Comparison of ENCODE assay signal across 27 mouse cellular contexts in the genomic region with DNA sequence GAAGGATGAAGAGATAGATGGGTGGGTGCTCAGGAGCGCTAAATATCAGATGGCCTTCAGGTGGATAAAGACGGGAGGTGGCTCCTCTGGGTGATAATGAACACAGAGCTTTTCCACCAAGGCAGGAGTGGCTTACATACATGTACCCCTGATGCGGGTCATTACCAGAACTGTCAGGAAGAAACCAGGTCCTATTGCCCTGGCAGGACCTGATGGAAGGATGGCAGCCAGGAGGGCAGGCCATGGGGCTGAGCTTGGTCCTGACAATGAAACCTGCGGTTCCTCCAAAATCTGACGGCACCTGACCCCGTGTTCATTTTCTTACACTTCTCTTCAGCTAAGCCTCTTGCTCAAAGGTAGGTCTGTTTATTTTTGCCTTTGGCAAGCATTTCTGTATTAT. TPM values are rescaled to one million over a fixed set of nuclear protein-coding genes. Genes with fewer than 3 reads are reported as not detected.
A peak's percentile ranks its signal among the peaks of the same experiment; 100 is the strongest.
DNase-seq lines count a peak whose midpoint lies in the region; ATAC-seq and TF ChIP-seq lines count a peak whose summit lies in the region.
"Had no signal": no experiment of that assay in that cellular context is flagged by ENCODE, and none has a peak within 500 bp of the region (broad histone marks: within the 10 kb centered on the region; RNA-seq: fewer than 3 reads in every experiment).

No protein-coding gene starts in this region.

- DNase-seq in liver, embryonic 11.5 days (ENCODE audit: low spot score) = no peak
- no peak for DNase-seq in liver
- DNase-seq in c-Kit-positive CD71-positive TER-119-positive erythroid progenitor cells, embryonic 14.5 days (ENCODE audit: low spot score) = peak; percentile 12
- no peak for DNase-seq in liver, embryonic 14.5 days (ENCODE audit: low read depth in 3 of 3, low spot score in 3 of 3)
- DNase-seq in cerebellum, adult 11 months = no peak
- DNase-seq in embryo, embryonic 9.5 days (ENCODE audit: extremely low spot score) = no peak
- DNase-seq in kidney, adult 11 months = no peak
- DNase-seq: adrenal gland, adult 2 months; adrenal gland, postnatal 36 days; cerebellum, adult 9-11 months; gastrocnemius, postnatal 14 days; heart, adult 18-20 months; heart, postnatal 4 days; kidney, adult 18-20 months; kidney, postnatal 36 days; lung, postnatal 14 days had no signal

- ATAC-seq in liver, embryonic 11.5 days (replicated peaks; ENCODE audit: low FRiP score) = 0 out of 2 replicates have a peak, but pooled peaks have one; percentile 3
- no peak for ATAC-seq in liver, embryonic 14.5 days (ENCODE audit: insufficient read depth)
- ATAC-seq: forebrain, embryonic 14.5 days had no signal

- no peaks in the 10 kb centered on the region for H3K79me2 ChIP-seq in myocyte (ENCODE audit: control insufficient read depth, insufficient read depth)

- no peak overlapping the region for H3K4me3 ChIP-seq in liver, embryonic 11.5 days (ENCODE audit: low read depth, low read length)
- H3K4me3 ChIP-seq in liver, embryonic 14.5 days (ENCODE audit: insufficient read depth in 1 of 2, low read depth in 2 of 2, low read length in 2 of 2) = no peak overlapping the region
- no peak overlapping the region for H3K4me3 ChIP-seq in myocyte
- H3K4me3 ChIP-seq: hindbrain, embryonic 15.5 days; kidney, embryonic 15.5 days; layer of hippocampus, adult 2 months; limb, embryonic 10.5 days; limb, embryonic 15.5 days; midbrain, embryonic 12.5 days; neural tube, embryonic 13.5 days had no signal

- TF ChIP-seq CTCF in liver, embryonic 14.5 days (IDR thresholded peaks at IDR 0.05; ENCODE audit: low read depth) = no peak

- no peak overlapping the region for H3ac ChIP-seq in myocyte (ENCODE audit: control insufficient read depth, insufficient read length)

- no peaks in the 10 kb centered on the region for H3K9me3 ChIP-seq in liver, embryonic 11.5 days (ENCODE audit: control insufficient read depth, low read length)
- H3K9me3 ChIP-seq in liver, embryonic 14.5 days (ENCODE audit: control insufficient read depth, low read length) = no peaks in the 10 kb centered on the region
- H3K9me3 ChIP-seq: hindbrain, embryonic 15.5 days; kidney, embryonic 15.5 days; limb, embryonic 10.5 days; limb, embryonic 15.5 days; midbrain, embryonic 12.5 days; neural tube, embryonic 13.5 days had no signal

- WGBS in liver, embryonic 11.5 days = 58% methylated on average over 6 of the region's 6 CpGs
- WGBS in liver, embryonic 14.5 days (ENCODE audit: insufficient replicate concordance) = 53% methylated on average over 6 of the region's 6 CpGs

- H3K27me3 ChIP-seq in liver, embryonic 11.5 days (replicated peaks; ENCODE audit: control insufficient read depth, insufficient read depth, low read length) = no peaks in the 10 kb centered on the region
- no peaks in the 10 kb centered on the region for H3K27me3 ChIP-seq in liver, embryonic 14.5 days (ENCODE audit: control insufficient read depth, insufficient read depth, low read length)
- no peaks in the 10 kb centered on the region for H3K27me3 ChIP-seq in myocyte (ENCODE audit: control insufficient read depth, insufficient read depth, insufficient read length)
- H3K27me3 ChIP-seq: hindbrain, embryonic 15.5 days; kidney, embryonic 15.5 days; limb, embryonic 15.5 days; midbrain, embryonic 12.5 days; neural tube, embryonic 13.5 days had no signal

- H3K36me3 ChIP-seq in liver, embryonic 11.5 days (ENCODE audit: control insufficient read depth, insufficient read depth, low read length) = no peaks in the 10 kb centered on the region
- H3K36me3 ChIP-seq in liver, embryonic 14.5 days (replicated peaks; ENCODE audit: control insufficient read depth, insufficient read depth, low read depth) = no peaks in the 10 kb centered on the region
- H3K36me3 ChIP-seq in myocyte (ENCODE audit: control insufficient read depth, insufficient read depth) = no peaks in the 10 kb centered on the region
- H3K36me3 ChIP-seq: hindbrain, embryonic 15.5 days; kidney, embryonic 15.5 days; limb, embryonic 15.5 days; midbrain, embryonic 12.5 days; neural tube, embryonic 13.5 days had no signal

- H3K9ac ChIP-seq in liver, embryonic 11.5 days (ENCODE audit: low read depth, low read length) = no peak overlapping the region
- H3K9ac ChIP-seq in liver, embryonic 14.5 days (replicated peaks) = 0 out of 2 replicates have a peak overlapping the region, but pooled peaks have one; percentile 20
- H3K9ac ChIP-seq: hindbrain, embryonic 15.5 days; kidney, embryonic 15.5 days; limb, embryonic 15.5 days; lung, embryonic 14.5 days; midbrain, embryonic 12.5 days; neural tube, embryonic 13.5 days had no signal

- no peak for TF ChIP-seq POLR2A in myocyte (IDR thresholded peaks at IDR 0.05; ENCODE audit: insufficient read length, low read depth)

- no peak for TF ChIP-seq EP300 in liver, embryonic 14.5 days (IDR thresholded peaks at IDR 0.05; ENCODE audit: low read depth)

- no peaks in the 10 kb centered on the region for H3K4me1 ChIP-seq in liver, embryonic 11.5 days (replicated peaks; ENCODE audit: control insufficient read depth, insufficient read depth, low read length)
- H3K4me1 ChIP-seq in liver, embryonic 14.5 days (replicated peaks; ENCODE audit: control insufficient read depth in 2 of 2, insufficient read depth in 2 of 2, low read length in 1 of 2) = no peaks in the 10 kb centered on the region
- H3K4me1 ChIP-seq: kidney, embryonic 15.5 days; midbrain, embryonic 12.5 days had no signal

- H3K4me2 ChIP-seq in liver, embryonic 11.5 days = no peak overlapping the region
- H3K4me2 ChIP-seq in liver, embryonic 14.5 days (ENCODE audit: low read depth) = no peak overlapping the region
- peak overlapping the region; percentile 28 for H3K4me2 ChIP-seq in myocyte (ENCODE audit: low read depth)
- H3K4me2 ChIP-seq: heart, embryonic 11.5 days; hindbrain, embryonic 15.5 days; kidney, embryonic 15.5 days; limb, embryonic 15.5 days; lung, embryonic 14.5 days; midbrain, embryonic 12.5 days; neural tube, embryonic 13.5 days had no signal

- H3K27ac ChIP-seq in liver, embryonic 11.5 days (ENCODE audit: low read depth, low read length) = no peak overlapping the region
- H3K27ac ChIP-seq in liver, embryonic 14.5 days = no peak overlapping the region
- H3K27ac ChIP-seq: hindbrain, embryonic 15.5 days; layer of hippocampus, adult 2 months; limb, embryonic 15.5 days; midbrain, embryonic 12.5 days; neural tube, embryonic 13.5 days had no signal

TF ChIP-seq in myocyte, 11 proteins besides CTCF, POLR2A, EP300 and RAD21:
- TF ChIP-seq REST (IDR thresholded peaks at IDR 0.05; ENCODE audit: insufficient read depth, insufficient read length) = no peak
- TF ChIP-seq SRF (IDR thresholded peaks at IDR 0.05; ENCODE audit: control insufficient read depth, insufficient read length, low read depth) = no peak
- no peak for TF ChIP-seq E2F4 (IDR thresholded peaks at IDR 0.05; ENCODE audit: insufficient read depth)
- no peak for TF ChIP-seq TCF3 (IDR thresholded peaks at IDR 0.05; ENCODE audit: insufficient read length, low read depth)
- no peak for TF ChIP-seq USF1 (IDR thresholded peaks at IDR 0.05; ENCODE audit: low read depth)

RNA-seq across cellular contexts. Expression of a gene that starts 24.8 kb away (rescaled TPM):
- polyA plus RNA-seq in liver, embryonic 11.5 days (2014; fragmentation: Nextera tagmentation; extraction: Ambion mirVana) = 3.8 and 4.3 TPM in 2 replicates
- 0.53 and 0.73 TPM in 2 replicates for polyA plus RNA-seq in liver, embryonic 14.5 days (2012; rRNA removed)
- 0.54 and 1.4 TPM in 2 replicates for polyA plus RNA-seq in liver, embryonic 14.5 days (2014; fragmentation: Nextera tagmentation; extraction: Ambion mirVana)
- 4.4 TPM for polyA plus RNA-seq in myocyte (2012; fragmentation: generic; extraction: Trizol)
